Mouse (Mus musculus): ENCODE data around the gene Mis12. TPM values are rescaled to one million over a fixed set of nuclear protein-coding genes. Genes with fewer than 3 reads are reported as not detected.

Gene Mis12
- polyA plus RNA-seq, 1 experiment from 2014 or later = 47.0 TPM

DNA sequence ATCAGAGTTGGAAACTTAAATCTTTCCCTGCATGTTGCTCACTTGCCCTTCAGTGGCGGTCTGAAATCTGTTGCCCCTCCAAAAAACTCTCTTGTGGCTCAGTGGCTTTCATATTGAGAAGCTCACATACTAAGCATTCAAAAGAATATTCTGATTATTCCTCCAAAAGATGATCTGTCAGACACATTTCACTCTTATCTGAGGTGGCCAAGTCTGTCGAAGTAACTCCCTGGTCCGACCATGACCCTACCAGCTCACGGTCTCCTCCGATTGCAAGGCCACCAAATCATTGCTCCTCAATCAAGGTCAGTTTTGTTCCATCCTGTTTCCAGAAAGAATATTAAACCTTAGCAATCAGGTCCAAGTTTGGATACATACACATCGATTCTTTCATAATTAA lies 12.4 kb upstream of the Mis12 start:
- DNase-seq (ENCODE audit: low spot score) = no peak
- ATAC-seq (ENCODE audit: low FRiP score) = no peak

DNA sequence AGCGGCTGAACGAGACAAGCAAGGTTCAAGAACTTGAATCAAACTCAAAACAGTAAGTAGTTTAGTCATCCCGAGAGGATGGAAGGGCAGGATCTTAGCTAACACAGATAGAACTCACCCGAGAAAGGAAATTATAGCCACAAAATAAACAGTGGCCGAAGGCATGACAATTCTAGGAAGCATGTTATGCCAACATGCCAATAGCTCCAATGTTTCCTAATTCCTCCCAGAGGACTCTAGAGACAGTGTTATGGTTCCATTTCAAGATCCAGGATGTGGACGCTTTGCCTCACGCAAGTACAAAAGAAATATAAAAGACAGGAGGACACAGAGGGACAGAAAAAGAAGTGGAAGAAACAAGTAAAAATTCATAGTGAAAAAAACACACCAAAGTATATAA lies 11.6 kb upstream of the Mis12 start:
- Histone ChIP-seq H3K4me1 (replicated peaks; ENCODE audit: control insufficient read depth, insufficient read depth, low read length) (peaks cover 5% of the 10 kb centered on the region; the same call in 1 of the 2 replicates), H3K4me2 (replicated peaks; ENCODE audit: low read depth, low read length) (no peak overlapping the region), H3K4me3 (ENCODE audit: low read depth, low read length) (no peak overlapping the region), H3K27ac (ENCODE audit: low read depth, low read length) (no peak overlapping the region), H3K36me3 (ENCODE audit: control insufficient read depth, insufficient read depth, low read length) (peaks cover 11% of the 10 kb centered on the region), H3K27me3 (ENCODE audit: control insufficient read depth, insufficient read depth, low read length) (no peaks in the 10 kb centered on the region), H3K9me3 (ENCODE audit: control insufficient read depth, low read length) (no peaks in the 10 kb centered on the region), H3K9ac (ENCODE audit: low read depth, low read length) (no peak overlapping the region)
- WGBS = 91% methylated on average over 7 of the region's 7 CpGs
- ATAC-seq (ENCODE audit: low FRiP score) = no peak
- DNase-seq (ENCODE audit: low spot score) = no peak

More for the DNA sequence above, 12.4 kb upstream of the Mis12 start:
- no peaks in the 10 kb centered on the region for H3K27me3 ChIP-seq (ENCODE audit: control insufficient read depth, insufficient read depth, low read length)
- H3K9ac ChIP-seq (ENCODE audit: low read depth, low read length) = no peak overlapping the region
- no peak overlapping the region for H3K4me3 ChIP-seq (ENCODE audit: low read depth, low read length)
- H3K9me3 ChIP-seq (ENCODE audit: control insufficient read depth, low read length) = no peaks in the 10 kb centered on the region
- H3K4me1 ChIP-seq (replicated peaks; ENCODE audit: control insufficient read depth, insufficient read depth, low read length) = peaks cover 6% of the 10 kb centered on the region; the same call in 1 of the 2 replicates
- H3K4me2 ChIP-seq (replicated peaks; ENCODE audit: low read depth, low read length) = no peak overlapping the region
- 96% methylated on average over 6 of the region's 6 CpGs for WGBS
- H3K36me3 ChIP-seq (ENCODE audit: control insufficient read depth, insufficient read depth, low read length) = peaks cover 8% of the 10 kb centered on the region
- no peak overlapping the region for H3K27ac ChIP-seq (ENCODE audit: low read depth, low read length)

DNA sequence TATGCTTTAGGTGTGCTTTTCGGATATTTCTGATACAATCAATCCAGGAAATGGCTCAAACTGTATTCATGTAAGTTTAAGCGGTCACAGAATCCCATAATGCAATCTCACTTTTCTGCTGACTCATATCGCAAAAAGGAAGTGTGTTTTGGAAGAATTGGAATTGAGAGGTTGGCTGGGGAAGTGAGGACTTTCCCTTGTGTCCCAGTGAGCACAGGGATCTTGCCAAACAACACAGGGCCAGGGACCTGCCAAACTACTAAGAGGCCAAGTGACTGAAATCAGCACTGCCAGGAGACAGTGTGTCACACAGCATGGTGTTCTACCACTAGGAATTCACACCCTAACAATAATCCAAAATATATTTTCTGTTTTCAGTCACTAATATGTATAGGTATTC lies 11.1 kb upstream of the Mis12 start:
- no peak overlapping the region for H3K4me2 ChIP-seq (replicated peaks; ENCODE audit: low read depth, low read length)
- no peak for ATAC-seq (ENCODE audit: low FRiP score)
- H3K9me3 ChIP-seq (ENCODE audit: control insufficient read depth, low read length) = no peaks in the 10 kb centered on the region
- H3K27ac ChIP-seq (ENCODE audit: low read depth, low read length) = no peak overlapping the region
- H3K27me3 ChIP-seq (ENCODE audit: control insufficient read depth, insufficient read depth, low read length) = no peaks in the 10 kb centered on the region
- H3K36me3 ChIP-seq (ENCODE audit: control insufficient read depth, insufficient read depth, low read length) = peaks cover 11% of the 10 kb centered on the region
- no peak overlapping the region for H3K9ac ChIP-seq (ENCODE audit: low read depth, low read length)
- DNase-seq (ENCODE audit: low spot score) = no peak
- H3K4me1 ChIP-seq (replicated peaks; ENCODE audit: control insufficient read depth, insufficient read depth, low read length) = 0 out of 2 replicates have a peak, but pooled peaks cover under 1% of the 10 kb centered on the region
- no peak overlapping the region for H3K4me3 ChIP-seq (ENCODE audit: low read depth, low read length)
- 93% methylated on average over 3 of the region's 3 CpGs for WGBS

DNA sequence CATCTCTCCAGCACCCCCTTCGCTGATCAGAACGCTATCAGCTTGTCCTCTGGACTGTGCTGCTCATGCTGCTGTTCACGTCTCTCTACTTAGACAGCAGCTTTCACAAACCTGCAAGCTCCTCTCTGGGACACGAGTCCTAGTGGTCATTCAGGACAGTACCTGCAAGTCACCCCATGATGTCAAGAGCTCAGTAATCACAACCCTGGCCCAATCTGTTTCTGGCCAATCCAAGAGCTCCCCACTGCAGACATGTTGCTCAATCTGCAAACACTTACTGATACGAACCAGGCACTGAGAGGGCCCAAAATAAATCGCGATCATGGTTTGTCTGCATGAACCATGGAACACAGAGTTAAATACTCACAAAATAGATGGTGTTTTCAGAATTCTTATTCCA lies 6.7 kb upstream of the Mis12 start:
- H3K36me3 ChIP-seq (ENCODE audit: control insufficient read depth, insufficient read depth, low read length) = peaks cover 11% of the 10 kb centered on the region
- no peaks in the 10 kb centered on the region for H3K4me1 ChIP-seq (replicated peaks; ENCODE audit: control insufficient read depth, insufficient read depth, low read length)
- DNase-seq (ENCODE audit: low spot score) (no peak), ATAC-seq (ENCODE audit: low FRiP score) (no peak)
- H3K27ac ChIP-seq (ENCODE audit: low read depth, low read length) = no peak overlapping the region
- H3K4me2 ChIP-seq (replicated peaks; ENCODE audit: low read depth, low read length) = no peak overlapping the region
- H3K9ac ChIP-seq (ENCODE audit: low read depth, low read length) = no peak overlapping the region
- no peaks in the 10 kb centered on the region for H3K27me3 ChIP-seq (ENCODE audit: control insufficient read depth, insufficient read depth, low read length)
- 93% methylated on average over 7 of the region's 7 CpGs for WGBS
- H3K4me3 ChIP-seq (ENCODE audit: low read depth, low read length) = no peak overlapping the region
- H3K9me3 ChIP-seq (ENCODE audit: control insufficient read depth, low read length) = no peaks in the 10 kb centered on the region

GRCm38 (mm10) chr11:71017051-71017450 lies 2.4 kb upstream of the Mis12 start:
- ATAC-seq (ENCODE audit: low FRiP score) = no peak
- no peak for DNase-seq (ENCODE audit: low spot score)
- Histone ChIP-seq H3K9ac (ENCODE audit: low read depth, low read length) (no peak overlapping the region), H3K27me3 (ENCODE audit: control insufficient read depth, insufficient read depth, low read length) (no peaks in the 10 kb centered on the region), H3K4me1 (replicated peaks; ENCODE audit: control insufficient read depth, insufficient read depth, low read length) (peaks cover 8% of the 10 kb centered on the region), H3K27ac (ENCODE audit: low read depth, low read length) (no peak overlapping the region), H3K36me3 (ENCODE audit: control insufficient read depth, insufficient read depth, low read length) (peaks cover 3% of the 10 kb centered on the region; the same call in 1 of the 2 replicates), H3K4me3 (ENCODE audit: low read depth, low read length) (no peak overlapping the region), H3K4me2 (replicated peaks; ENCODE audit: low read depth, low read length) (no peak overlapping the region), H3K9me3 (ENCODE audit: control insufficient read depth, low read length) (no peaks in the 10 kb centered on the region)
- WGBS = 91% methylated on average over 1 of the region's 1 CpGs

- no peak for DNase-seq (ENCODE audit: low spot score)
- H3K36me3 ChIP-seq (ENCODE audit: control insufficient read depth, insufficient read depth, low read length) = no peaks in the 10 kb centered on the region
- ATAC-seq (ENCODE audit: low FRiP score) = no peak
- peak overlapping the region; percentile 85 for H3K9ac ChIP-seq (ENCODE audit: low read depth, low read length)
- peak overlapping the region; percentile 85 for H3K4me3 ChIP-seq (ENCODE audit: low read depth, low read length)
- H3K4me2 ChIP-seq (replicated peaks; ENCODE audit: low read depth, low read length) = peak overlapping the region; percentile 84
- peaks cover 8% of the 10 kb centered on the region for H3K4me1 ChIP-seq (replicated peaks; ENCODE audit: control insufficient read depth, insufficient read depth, low read length)
- no peaks in the 10 kb centered on the region for H3K9me3 ChIP-seq (ENCODE audit: control insufficient read depth, low read length)
- H3K27me3 ChIP-seq (ENCODE audit: control insufficient read depth, insufficient read depth, low read length) = no peaks in the 10 kb centered on the region
- H3K27ac ChIP-seq (ENCODE audit: low read depth, low read length) = peak overlapping the region; percentile 48; the same call in 1 of the 2 replicates
- 6% methylated on average over 28 of the region's 28 CpGs for WGBS
These were observed 803 bp upstream of the Mis12 start for GRCm38 (mm10) chr11:71018416-71019200.

DNA sequence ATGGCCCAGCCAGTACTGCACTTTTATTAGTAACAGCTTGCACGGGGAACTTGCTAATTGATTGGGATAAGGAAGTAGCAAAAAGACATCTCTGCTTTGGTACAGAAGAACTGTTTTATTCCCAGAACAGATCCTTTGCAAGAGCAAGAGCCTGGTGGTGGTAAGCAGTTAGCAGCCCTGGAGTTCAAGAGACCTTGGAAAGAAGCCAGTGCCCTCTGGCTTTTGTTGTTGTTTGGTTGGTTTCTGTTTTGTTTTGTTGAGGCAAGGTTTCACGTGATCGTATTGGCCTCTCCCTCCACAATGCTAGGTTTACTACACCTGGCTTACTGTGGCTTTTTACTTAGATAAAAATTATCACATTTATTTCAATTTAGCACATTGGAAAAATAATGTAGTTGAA lies 8.9 kb downstream of the Mis12 start:
- H3K36me3 ChIP-seq (ENCODE audit: control insufficient read depth, insufficient read depth, low read length) = 0 out of 2 replicates have a peak, but pooled peaks cover 5% of the 10 kb centered on the region
- H3K27ac ChIP-seq (ENCODE audit: low read depth, low read length) = no peak overlapping the region
- peaks cover 3% of the 10 kb centered on the region; the same call in 1 of the 2 replicates for H3K4me1 ChIP-seq (replicated peaks; ENCODE audit: control insufficient read depth, insufficient read depth, low read length)
- no peak overlapping the region for H3K4me2 ChIP-seq (replicated peaks; ENCODE audit: low read depth, low read length)
- H3K27me3 ChIP-seq (ENCODE audit: control insufficient read depth, insufficient read depth, low read length) = no peaks in the 10 kb centered on the region
- 87% methylated on average over 3 of the region's 3 CpGs for whole genome bisulfite sequencing
- no peak for ATAC-seq (ENCODE audit: low FRiP score)
- DNase-seq (ENCODE audit: low spot score) = no peak
- no peak overlapping the region for H3K4me3 ChIP-seq (ENCODE audit: low read depth, low read length)
- no peak overlapping the region for H3K9ac ChIP-seq (ENCODE audit: low read depth, low read length)
- H3K9me3 ChIP-seq (ENCODE audit: control insufficient read depth, low read length) = no peaks in the 10 kb centered on the region

DNA sequence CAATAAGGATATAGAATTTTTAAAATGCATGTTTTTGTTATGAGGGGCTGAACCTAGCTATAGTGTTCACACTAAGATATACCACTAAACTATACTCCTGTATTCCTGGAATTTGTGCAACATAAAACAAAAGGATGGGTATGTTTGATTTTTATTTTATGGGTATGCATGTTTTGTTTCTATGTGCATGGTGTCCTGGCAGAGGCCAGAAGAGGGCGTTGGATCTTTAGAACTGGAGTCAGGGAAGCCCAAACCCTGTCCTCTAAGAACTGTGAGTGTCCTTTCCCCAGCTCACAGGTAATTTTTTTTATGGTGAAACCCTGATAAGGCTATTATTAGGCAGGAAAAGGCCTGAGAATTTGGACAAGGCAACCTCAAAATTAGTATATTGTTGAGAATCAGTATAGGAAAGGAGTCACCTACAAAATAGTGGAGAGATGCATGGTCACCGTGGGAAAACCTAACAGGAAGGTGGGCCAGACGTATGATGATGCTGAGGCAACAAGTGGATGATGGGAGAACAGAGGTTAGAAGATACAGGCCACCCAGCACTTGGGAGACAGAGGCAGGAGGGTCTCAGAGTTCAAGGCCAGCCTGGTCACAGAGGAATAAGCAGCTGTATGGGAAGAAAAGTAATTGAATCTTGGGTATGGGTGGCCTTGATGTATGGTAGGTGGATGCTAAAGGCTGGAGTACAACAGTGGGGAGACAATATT lies 10.2 kb downstream of the Mis12 start:
- WGBS = 78% methylated on average over 3 of the region's 3 CpGs
- Histone ChIP-seq H3K9ac (ENCODE audit: low read depth, low read length) (no peak overlapping the region), H3K4me2 (replicated peaks; ENCODE audit: low read depth, low read length) (no peak overlapping the region), H3K9me3 (ENCODE audit: control insufficient read depth, low read length) (no peaks in the 10 kb centered on the region), H3K4me1 (replicated peaks; ENCODE audit: control insufficient read depth, insufficient read depth, low read length) (peaks cover 3% of the 10 kb centered on the region; the same call in 1 of the 2 replicates), H3K27me3 (ENCODE audit: control insufficient read depth, insufficient read depth, low read length) (no peaks in the 10 kb centered on the region), H3K27ac (ENCODE audit: low read depth, low read length) (no peak overlapping the region), H3K4me3 (ENCODE audit: low read depth, low read length) (no peak overlapping the region), H3K36me3 (ENCODE audit: control insufficient read depth, insufficient read depth, low read length) (0 out of 2 replicates have a peak, but pooled peaks cover 5% of the 10 kb centered on the region)
- ATAC-seq (ENCODE audit: low FRiP score) = no peak
- DNase-seq (ENCODE audit: low spot score) = no peak

Measured in hindbrain, embryonic 11.5 days (tissue).